9 mouse cellular contexts compared by ENCODE assay signal in the genomic region with DNA sequence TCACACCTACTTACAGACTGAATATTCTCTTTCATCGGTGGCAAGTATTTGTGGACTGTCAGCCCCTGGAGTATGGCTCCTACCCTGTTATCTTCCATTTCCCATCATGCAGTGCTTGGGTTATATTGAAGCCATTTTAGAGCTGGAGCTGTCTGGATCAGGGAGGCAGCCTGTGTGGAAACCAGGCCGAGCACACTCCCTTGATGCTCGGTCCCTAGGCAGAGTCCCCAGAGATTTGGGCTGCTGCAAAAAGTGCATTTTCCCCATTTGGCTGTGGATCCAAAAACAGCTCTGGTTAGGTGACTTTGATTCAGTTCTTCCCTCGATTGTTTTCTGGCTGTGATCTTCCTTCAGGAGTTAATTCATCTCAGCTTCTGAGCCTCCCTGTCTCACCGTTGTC. TPM values are rescaled to one million over a fixed set of nuclear protein-coding genes. Genes with fewer than 3 reads are reported as not detected.
DNase-seq lines count a peak whose midpoint lies in the region; ATAC-seq and TF ChIP-seq lines count a peak whose summit lies in the region.
"Had no signal": no experiment of that assay in that cellular context is flagged by ENCODE, and none has a peak within 500 bp of the region (broad histone marks: within the 10 kb centered on the region; RNA-seq: fewer than 3 reads in every experiment).

No protein-coding gene starts in this region.

- TF ChIP-seq POLR2A in lung, adult 2 months (IDR thresholded peaks at IDR 0.05; ENCODE audit: borderline replicate concordance, extremely low read depth, low read depth, low read length), result no peak

- no peak overlapping the region for H3K4me3 ChIP-seq in heart, embryonic 11.5 days (ENCODE audit: low read depth, low read length)
- H3K4me3 ChIP-seq in lung, postnatal 0 days (ENCODE audit: low read depth, low read length), result no peak overlapping the region
- H3K4me3 ChIP-seq in lung, adult 2 months (replicated peaks; ENCODE audit: extremely low read depth, low read depth, low read length), result no peak overlapping the region
- H3K4me3 ChIP-seq in limb, embryonic 13.5 days, result peak overlapping the region; percentile 18; the same call in 1 of the 2 replicates
- H3K4me3 ChIP-seq in neural tube, embryonic 15.5 days (replicated peaks), result peak overlapping the region; percentile 14; the same call in 1 of the 2 replicates

- WGBS in heart, embryonic 11.5 days (ENCODE audit: insufficient replicate concordance), result 66% methylated on average over 5 of the region's 5 CpGs
- WGBS in lung, postnatal 0 days, result 48% methylated on average over 5 of the region's 5 CpGs
- 36% methylated on average over 5 of the region's 5 CpGs for WGBS in lung, adult 2 months
- WGBS in limb, embryonic 13.5 days, result 71% methylated on average over 5 of the region's 5 CpGs
- 67% methylated on average over 5 of the region's 5 CpGs for WGBS in neural tube, embryonic 15.5 days

- H3K4me1 ChIP-seq in heart, embryonic 11.5 days (ENCODE audit: control insufficient read depth, insufficient read depth, low read length), result peaks cover 16% of the 10 kb centered on the region
- peaks cover 22% of the 10 kb centered on the region; the same call in 1 of the 2 replicates for H3K4me1 ChIP-seq in lung, postnatal 0 days (ENCODE audit: insufficient read depth, low read depth, low read length)
- peaks cover 24% of the 10 kb centered on the region for H3K4me1 ChIP-seq in lung, adult 2 months (ENCODE audit: control insufficient read depth, insufficient read depth, low read length)
- H3K4me1 ChIP-seq in limb, embryonic 13.5 days, result peaks cover 35% of the 10 kb centered on the region
- H3K4me1 ChIP-seq in neural tube, embryonic 15.5 days, result peaks cover 41% of the 10 kb centered on the region

- no peaks in the 10 kb centered on the region for H3K9me3 ChIP-seq in heart, embryonic 11.5 days (replicated peaks; ENCODE audit: control insufficient read depth, low read length)
- H3K9me3 ChIP-seq in lung, postnatal 0 days (ENCODE audit: low read length), result no peaks in the 10 kb centered on the region
- no peaks in the 10 kb centered on the region for H3K9me3 ChIP-seq in limb, embryonic 13.5 days
- H3K9me3 ChIP-seq in neural tube, embryonic 15.5 days (replicated peaks), result no peaks in the 10 kb centered on the region

- H3K36me3 ChIP-seq in heart, embryonic 11.5 days (ENCODE audit: control insufficient read depth, insufficient read depth, low read length), result no peaks in the 10 kb centered on the region
- H3K36me3 ChIP-seq in lung, postnatal 0 days (ENCODE audit: insufficient read depth, low read length), result no peaks in the 10 kb centered on the region
- peaks cover 5% of the 10 kb centered on the region; the same call in 1 of the 2 replicates for H3K36me3 ChIP-seq in limb, embryonic 13.5 days
- H3K36me3 ChIP-seq in neural tube, embryonic 15.5 days, result peaks cover 5% of the 10 kb centered on the region; the same call in 1 of the 2 replicates

- no peaks in the 10 kb centered on the region for H3K27me3 ChIP-seq in heart, embryonic 11.5 days (ENCODE audit: control insufficient read depth, insufficient read depth, low read length)
- no peaks in the 10 kb centered on the region for H3K27me3 ChIP-seq in lung, postnatal 0 days (replicated peaks; ENCODE audit: insufficient read depth, low read length)
- no peaks in the 10 kb centered on the region for H3K27me3 ChIP-seq in limb, embryonic 13.5 days
- no peaks in the 10 kb centered on the region for H3K27me3 ChIP-seq in neural tube, embryonic 15.5 days (replicated peaks)

- TF ChIP-seq CTCF in lung, postnatal 0 days (IDR thresholded peaks at IDR 0.05), result no peak
- no peak for TF ChIP-seq CTCF in lung, adult 2 months (IDR thresholded peaks at IDR 0.05; ENCODE audit: insufficient read depth, low read length)

- no peak for ATAC-seq in heart, embryonic 11.5 days (replicated peaks; ENCODE audit: insufficient number of reproducible peaks, low FRiP score, low TSS enrichment)
- ATAC-seq in lung, postnatal 0 days, result no peak
- no peak for ATAC-seq in limb, embryonic 13.5 days (ENCODE audit: low FRiP score, low read depth)
- no peak for ATAC-seq in neural tube, embryonic 15.5 days (ENCODE audit: low FRiP score)

- H3K4me2 ChIP-seq in heart, embryonic 11.5 days, result peak overlapping the region; percentile 82
- peak overlapping the region; percentile 77; the same call in 1 of the 2 replicates for H3K4me2 ChIP-seq in lung, postnatal 0 days (replicated peaks; ENCODE audit: low read depth, low read length)
- H3K4me2 ChIP-seq in limb, embryonic 13.5 days (replicated peaks), result peak overlapping the region; percentile 81
- H3K4me2 ChIP-seq in neural tube, embryonic 15.5 days, result peak overlapping the region; percentile 68

- TF ChIP-seq EP300 in lung, postnatal 0 days (IDR thresholded peaks at IDR 0.05), result no peak

- no peak overlapping the region; the same call in 1 of the 2 replicates for H3K9ac ChIP-seq in heart, embryonic 11.5 days (ENCODE audit: low read depth, low read length)
- no peak overlapping the region for H3K9ac ChIP-seq in lung, postnatal 0 days (replicated peaks; ENCODE audit: low read depth)
- H3K9ac ChIP-seq in limb, embryonic 13.5 days, result no peak overlapping the region
- H3K9ac ChIP-seq in neural tube, embryonic 15.5 days (replicated peaks), result no peak overlapping the region; the same call in 1 of the 2 replicates

- no peak overlapping the region for H3K27ac ChIP-seq in heart, embryonic 11.5 days (ENCODE audit: low read depth, low read length)
- no peak overlapping the region for H3K27ac ChIP-seq in lung, postnatal 0 days (ENCODE audit: low read length)
- no peak overlapping the region for H3K27ac ChIP-seq in limb, embryonic 13.5 days
- H3K27ac ChIP-seq in neural tube, embryonic 15.5 days (replicated peaks), result no peak overlapping the region

- no peak for DNase-seq in heart, adult 9 months (ENCODE audit: low spot score in 2 of 2)
- no peak for DNase-seq in lung, postnatal 0 days (ENCODE audit: low spot score)
- no peak for DNase-seq in lung, adult 2 months
- no peak for DNase-seq in cerebellum, postnatal 10 days
- DNase-seq in layer of hippocampus, postnatal 10 days (ENCODE audit: low spot score in 2 of 2), result no peak
- DNase-seq: embryo, embryonic 11 days had no signal

RNA-seq across cellular contexts. Expression of gene Ywhab, which starts 2.1 kb away (rescaled TPM):
- 254 and 271 TPM in 2 replicates for polyA plus RNA-seq in heart, embryonic 11.5 days (2014; fragmentation: Nextera tagmentation; extraction: Ambion mirVana)
- 263 and 295 TPM in 2 replicates for polyA plus RNA-seq in lung, postnatal 0 days (2015; fragmentation: Nextera tagmentation; extraction: Ambion mirVana)
- polyA plus RNA-seq in lung, adult 2 months (2012; rRNA removed), result 39.4 and 52.8 TPM in 2 replicates
- polyA plus RNA-seq in limb, embryonic 13.5 days (2015; fragmentation: Nextera tagmentation; extraction: Ambion mirVana), result 338 and 342 TPM in 2 replicates
- 487 and 519 TPM in 2 replicates for polyA plus RNA-seq in neural tube, embryonic 15.5 days (2015; fragmentation: Nextera tagmentation; extraction: Ambion mirVana)
- total RNA-seq in layer of hippocampus, postnatal 10 days (2021), result 100 to 1,000 TPM; 562 to 599 TPM

RNA-seq across cellular contexts. Expression of gene Pabpc1l, which starts 28.4 kb away (rescaled TPM):
- polyA plus RNA-seq in heart, embryonic 11.5 days (2014; fragmentation: Nextera tagmentation; extraction: Ambion mirVana), result 0.61 and 0.66 TPM in 2 replicates
- polyA plus RNA-seq in lung, postnatal 0 days (2015; fragmentation: Nextera tagmentation; extraction: Ambion mirVana), result 0.36 and 0.60 TPM in 2 replicates
- 0.40 and 0.50 TPM in 2 replicates for polyA plus RNA-seq in lung, adult 2 months (2012; rRNA removed)
- polyA plus RNA-seq in limb, embryonic 13.5 days (2015; fragmentation: Nextera tagmentation; extraction: Ambion mirVana), result 3.2 and 3.7 TPM in 2 replicates
- 1.1 and 1.7 TPM in 2 replicates for polyA plus RNA-seq in neural tube, embryonic 15.5 days (2015; fragmentation: Nextera tagmentation; extraction: Ambion mirVana)
- total RNA-seq in layer of hippocampus, postnatal 10 days (2021), result 1 to 10 TPM; 1.7 TPM

Comparison
In these comparisons a context has a peak if more than half of its experiments do, and no peak if none do; other contexts are left out.
1. H3K4me3 ChIP-seq: peak in limb, embryonic 13.5 days (single experiment) and neural tube, embryonic 15.5 days (single experiment); none in heart, embryonic 11.5 days (single experiment), lung, postnatal 0 days (single experiment) and lung, adult 2 months (single experiment).
2. Peak in every context shown above with its lines, with median percentiles within 50 percentile points of each other: H3K4me2 ChIP-seq.